In the genomic region with DNA sequence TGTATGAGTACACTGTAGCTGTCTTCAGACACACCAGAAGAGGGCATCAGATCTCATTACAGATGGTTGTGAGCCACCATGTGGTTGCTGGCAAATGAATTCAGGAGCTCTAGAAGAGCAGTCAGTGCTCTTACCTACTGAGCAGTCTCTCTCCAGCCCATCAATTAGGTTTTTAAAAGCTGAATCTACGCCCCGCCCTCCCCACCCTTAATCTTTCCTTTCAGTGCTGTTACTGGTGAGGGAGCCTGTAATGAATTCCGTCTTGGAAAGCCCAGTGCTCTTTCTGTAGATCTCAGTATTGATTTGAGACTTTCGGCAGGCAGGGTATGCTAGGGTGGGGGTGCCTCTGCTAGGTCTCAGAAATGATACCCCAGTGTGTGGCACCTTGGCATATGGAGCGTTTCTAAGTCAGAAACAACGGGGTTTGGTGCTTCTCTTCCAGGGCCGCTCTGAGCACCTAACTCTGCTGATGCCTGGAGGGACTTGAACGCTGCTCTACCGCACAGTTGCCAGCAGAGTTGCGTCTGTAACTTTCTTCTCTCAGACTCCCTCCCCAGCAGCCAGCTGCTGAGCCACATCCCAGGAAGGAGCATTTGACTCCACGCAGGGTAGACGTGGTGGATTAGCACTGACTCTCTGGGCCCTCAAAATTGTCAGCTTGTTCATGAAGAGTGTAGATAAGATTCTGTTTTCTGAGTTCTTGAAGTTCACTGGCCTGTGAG, we compare ENCODE assay signal across 8 mouse cellular contexts. TPM values are rescaled to one million over a fixed set of nuclear protein-coding genes. Genes with fewer than 3 reads are reported as not detected.
DNase-seq lines count a peak whose midpoint lies in the region; ATAC-seq lines count a peak whose summit lies in the region.

No protein-coding gene starts in this region.

- H3K36me3 ChIP-seq in kidney, embryonic 14.5 days (ENCODE audit: control insufficient read depth, insufficient read depth, low read length) = no peaks in the 10 kb centered on the region
- H3K36me3 ChIP-seq in hindbrain, embryonic 11.5 days (ENCODE audit: control insufficient read depth, insufficient read depth, low read length) = no peaks in the 10 kb centered on the region
- H3K36me3 ChIP-seq in midbrain, embryonic 11.5 days (ENCODE audit: control insufficient read depth, insufficient read depth, low read length) = no peaks in the 10 kb centered on the region

- ATAC-seq in kidney, embryonic 14.5 days (ENCODE audit: low FRiP score, low TSS enrichment) = no peak
- ATAC-seq in hindbrain, embryonic 11.5 days (ENCODE audit: low FRiP score) = 0 out of 2 replicates have a peak, but pooled peaks have one; percentile 43
- ATAC-seq in midbrain, embryonic 11.5 days (ENCODE audit: low FRiP score) = peak; percentile 69

- peak overlapping the region; percentile 59; the same call in 1 of the 2 replicates for H3K27ac ChIP-seq in kidney, embryonic 14.5 days (ENCODE audit: low read depth, low read length)
- H3K27ac ChIP-seq in brown adipose tissue, adult 24 weeks (replicated peaks; ENCODE audit: low read depth, low read length) = peak overlapping the region; percentile 97
- H3K27ac ChIP-seq in hindbrain, embryonic 11.5 days (ENCODE audit: low read depth, low read length) = 0 out of 2 replicates have a peak overlapping the region, but pooled peaks have one; percentile 4
- 0 out of 2 replicates have a peak overlapping the region, but pooled peaks have one; percentile 6 for H3K27ac ChIP-seq in midbrain, embryonic 11.5 days (ENCODE audit: low read depth, low read length)

- WGBS in kidney, embryonic 14.5 days = 48% methylated on average over 12 of the region's 12 CpGs
- 42% methylated on average over 12 of the region's 12 CpGs for WGBS in hindbrain, embryonic 11.5 days
- 10% methylated on average over 12 of the region's 12 CpGs for WGBS in midbrain, embryonic 11.5 days

- H3K27me3 ChIP-seq in kidney, embryonic 14.5 days (ENCODE audit: control insufficient read depth, insufficient read depth, low read length) = no peaks in the 10 kb centered on the region
- no peaks in the 10 kb centered on the region for H3K27me3 ChIP-seq in hindbrain, embryonic 11.5 days (ENCODE audit: control insufficient read depth, insufficient read depth, low read length)
- H3K27me3 ChIP-seq in midbrain, embryonic 11.5 days (ENCODE audit: control insufficient read depth, insufficient read depth, low read length) = no peaks in the 10 kb centered on the region

- no peak overlapping the region for H3K9ac ChIP-seq in kidney, embryonic 14.5 days (ENCODE audit: low read depth, low read length)
- no peak overlapping the region for H3K9ac ChIP-seq in hindbrain, embryonic 11.5 days (ENCODE audit: low read depth, low read length)
- no peak overlapping the region for H3K9ac ChIP-seq in midbrain, embryonic 11.5 days (ENCODE audit: low read length)

- peaks cover 28% of the 10 kb centered on the region for H3K4me1 ChIP-seq in kidney, embryonic 14.5 days (ENCODE audit: control insufficient read depth, insufficient read depth, low read length)
- H3K4me1 ChIP-seq in brown adipose tissue, adult 24 weeks (ENCODE audit: control insufficient read depth, insufficient read depth, insufficient read length, low read length) = peaks cover 44% of the 10 kb centered on the region
- peaks cover 2% of the 10 kb centered on the region; the same call in 1 of the 2 replicates for H3K4me1 ChIP-seq in hindbrain, embryonic 11.5 days (replicated peaks; ENCODE audit: control insufficient read depth, insufficient read depth, low read length)
- peaks cover 27% of the 10 kb centered on the region for H3K4me1 ChIP-seq in midbrain, embryonic 11.5 days (ENCODE audit: control insufficient read depth, insufficient read depth, low read length)

- no peaks in the 10 kb centered on the region for H3K9me3 ChIP-seq in kidney, embryonic 14.5 days (ENCODE audit: control insufficient read depth, low read length)
- H3K9me3 ChIP-seq in hindbrain, embryonic 11.5 days (ENCODE audit: control insufficient read depth, low read length) = no peaks in the 10 kb centered on the region
- H3K9me3 ChIP-seq in midbrain, embryonic 11.5 days (ENCODE audit: control insufficient read depth, low read length) = no peaks in the 10 kb centered on the region

- no peak overlapping the region; the same call in 1 of the 2 replicates for H3K4me2 ChIP-seq in kidney, embryonic 14.5 days (replicated peaks; ENCODE audit: low read depth, low read length)
- H3K4me2 ChIP-seq in hindbrain, embryonic 11.5 days (replicated peaks; ENCODE audit: low read depth, low read length) = no peak overlapping the region
- H3K4me2 ChIP-seq in midbrain, embryonic 11.5 days = no peak overlapping the region; the same call in 1 of the 2 replicates

- intact Hi-C loops in left cerebral cortex, postnatal 25 days (cut with DNase I) = no loop called here

- H3K4me3 ChIP-seq in kidney, embryonic 14.5 days (ENCODE audit: low read length) = no peak overlapping the region
- no peak overlapping the region for H3K4me3 ChIP-seq in brown adipose tissue, adult 24 weeks (ENCODE audit: insufficient read depth, low read depth, low read length)
- H3K4me3 ChIP-seq in hindbrain, embryonic 11.5 days (ENCODE audit: low read depth, low read length) = no peak overlapping the region
- no peak overlapping the region for H3K4me3 ChIP-seq in midbrain, embryonic 11.5 days (ENCODE audit: low read depth, low read length)

- DNase-seq in kidney, adult 9 months = no peak
- DNase-seq in hindbrain, embryonic 11.5 days (ENCODE audit: low spot score) = no peak
- DNase-seq in midbrain, embryonic 11.5 days (ENCODE audit: low spot score, missing footprints) = peak; percentile 89
- DNase-seq in spleen, postnatal 14 days (ENCODE audit: low spot score in 2 of 2) = no peak
- no peak for DNase-seq in left cerebral cortex, postnatal 25 days (ENCODE audit: low spot score in 2 of 2)
- DNase-seq in lung, postnatal 36 days = no peak

RNA-seq across cellular contexts. Expression of a gene that starts 19.7 kb away (rescaled TPM):
- 24.4 and 27.3 TPM in 2 replicates for polyA plus RNA-seq in kidney, embryonic 14.5 days (2014; fragmentation: Nextera tagmentation; extraction: Ambion mirVana)
- 27.4 and 37.3 TPM in 2 replicates for polyA plus RNA-seq in brown adipose tissue, adult 24 weeks (2012; ENCODE audit: insufficient read depth, insufficient read length, missing spikeins)
- 33.5 and 34.5 TPM in 2 replicates for polyA plus RNA-seq in hindbrain, embryonic 11.5 days (2014; fragmentation: Nextera tagmentation; extraction: Ambion mirVana)
- 25.6 and 30.7 TPM in 2 replicates for polyA plus RNA-seq in midbrain, embryonic 11.5 days (2014; fragmentation: Nextera tagmentation; extraction: Ambion mirVana)
- total RNA-seq in left cerebral cortex, postnatal 25 days (2021) = 100 to 1,000 TPM; 234 to 245 TPM

RNA-seq across cellular contexts. Expression of a gene that starts 29.5 kb away (rescaled TPM):
- polyA plus RNA-seq in kidney, embryonic 14.5 days (2014; fragmentation: Nextera tagmentation; extraction: Ambion mirVana) = 339 and 383 TPM in 2 replicates
- 46.7 and 56.1 TPM in 2 replicates for polyA plus RNA-seq in brown adipose tissue, adult 24 weeks (2012; ENCODE audit: insufficient read depth, insufficient read length, missing spikeins)
- polyA plus RNA-seq in hindbrain, embryonic 11.5 days (2014; fragmentation: Nextera tagmentation; extraction: Ambion mirVana) = 314 and 333 TPM in 2 replicates
- 405 and 408 TPM in 2 replicates for polyA plus RNA-seq in midbrain, embryonic 11.5 days (2014; fragmentation: Nextera tagmentation; extraction: Ambion mirVana)
- total RNA-seq in left cerebral cortex, postnatal 25 days (2021) = 10 to 100 TPM; 49.1 to 51.8 TPM

RNA-seq across cellular contexts. Expression of a gene that starts 35.0 kb away (rescaled TPM):
- 42.9 and 47.3 TPM in 2 replicates for polyA plus RNA-seq in kidney, embryonic 14.5 days (2014; fragmentation: Nextera tagmentation; extraction: Ambion mirVana)
- 24.9 and 31.3 TPM in 2 replicates for polyA plus RNA-seq in brown adipose tissue, adult 24 weeks (2012; ENCODE audit: insufficient read depth, insufficient read length, missing spikeins)
- polyA plus RNA-seq in hindbrain, embryonic 11.5 days (2014; fragmentation: Nextera tagmentation; extraction: Ambion mirVana) = 58.1 and 66.1 TPM in 2 replicates
- polyA plus RNA-seq in midbrain, embryonic 11.5 days (2014; fragmentation: Nextera tagmentation; extraction: Ambion mirVana) = 54.2 and 57.1 TPM in 2 replicates
- total RNA-seq in left cerebral cortex, postnatal 25 days (2021) = 10 to 100 TPM; 32.1 TPM

Comparison
In these comparisons a context has a peak if more than half of its experiments do, and no peak if none do; other contexts are left out.
1. H3K27ac ChIP-seq: peak in every context shown above with its lines; median percentile 97 in brown adipose tissue, adult 24 weeks; 59 in kidney, embryonic 14.5 days; 6 in midbrain, embryonic 11.5 days; 4 in hindbrain, embryonic 11.5 days.